Mouse (Mus musculus): ENCODE results near the gene Itga10. TPM values are rescaled to one million over a fixed set of nuclear protein-coding genes. Genes with fewer than 3 reads are reported as not detected.

Itga10 gene
- polyA plus RNA-seq, 1 experiment: 1.00 TPM

- no peaks in the 10 kb centered on the region for H3K4me1 ChIP-seq (ENCODE audit: control insufficient read depth, insufficient read depth, low read length)
- 31% methylated on average over 3 of the region's 3 CpGs for WGBS
These were observed 47.1 kb downstream of the Itga10 start for GRCm38 (mm10) chr3:96692506-96692905.

GRCm38 (mm10) chr3:96693579-96693978 lies 48.2 kb downstream of the Itga10 start:
- no peak overlapping the region for H3K4me3 ChIP-seq (replicated peaks; ENCODE audit: control insufficient read depth, low read depth, low read length)
- WGBS: 42% methylated on average over 1 of the region's 1 CpGs
- H3K4me1 ChIP-seq (ENCODE audit: control insufficient read depth, insufficient read depth, low read length): no peaks in the 10 kb centered on the region; the same call in 1 of the 2 replicates
- no peak overlapping the region for H3K27ac ChIP-seq (ENCODE audit: control insufficient read depth, insufficient read depth, low read depth, low read length, poor library complexity)
- no peak for TF ChIP-seq POLR2A (IDR thresholded peaks at IDR 0.05; ENCODE audit: borderline replicate concordance, control insufficient read depth, low read depth, low read length)
- TF ChIP-seq CTCF (IDR thresholded peaks at IDR 0.05; ENCODE audit: control insufficient read depth, insufficient read depth, low read length): no peak

More at GRCm38 (mm10) chr3:96692506-96692905, 47.1 kb downstream of the Itga10 start:
- no peak overlapping the region for H3K27ac ChIP-seq (ENCODE audit: control insufficient read depth, insufficient read depth, low read depth, low read length, poor library complexity)
- TF ChIP-seq CTCF (IDR thresholded peaks at IDR 0.05; ENCODE audit: control insufficient read depth, insufficient read depth, low read length) (no peak), POLR2A (IDR thresholded peaks at IDR 0.05; ENCODE audit: borderline replicate concordance, control insufficient read depth, low read depth, low read length) (no peak)
- H3K4me3 ChIP-seq (replicated peaks; ENCODE audit: control insufficient read depth, low read depth, low read length): no peak overlapping the region

GRCm38 (mm10) chr3:96696198-96696765 lies 50.9 kb downstream of the Itga10 start, which contains the start of gene Pias3:
Gene Pias3 (plus strand): TSS chr3:96696384.
- peak within 1 kb of the TSS; percentile 99 for H3K27ac ChIP-seq (ENCODE audit: control insufficient read depth, insufficient read depth, low read depth, low read length, poor library complexity)
- no peak for TF ChIP-seq CTCF (IDR thresholded peaks at IDR 0.05; ENCODE audit: control insufficient read depth, insufficient read depth, low read length)
- peak; percentile 64; the same call in 1 of the 2 replicates for TF ChIP-seq POLR2A (IDR thresholded peaks at IDR 0.05; ENCODE audit: borderline replicate concordance, control insufficient read depth, low read depth, low read length)
- H3K4me3 ChIP-seq (replicated peaks; ENCODE audit: control insufficient read depth, low read depth, low read length): peak within 1 kb of the TSS; percentile 90
- 1% methylated on average over 35 of the region's 35 CpGs for WGBS
- no peaks in the 10 kb centered on the region; the same call in 1 of the 2 replicates for H3K4me1 ChIP-seq (ENCODE audit: control insufficient read depth, insufficient read depth, low read length)

GRCm38 (mm10) chr3:96696766-96697732 lies 51.7 kb downstream of the Itga10 start:
- under 1% methylated on average over 83 of the region's 85 CpGs for WGBS

GRCm38 (mm10) chr3:96698993-96699690 lies 53.8 kb downstream of the Itga10 start:
- H3K27ac ChIP-seq (ENCODE audit: control insufficient read depth, insufficient read depth, low read depth, low read length, poor library complexity): no peak overlapping the region
- no peak for TF ChIP-seq CTCF (IDR thresholded peaks at IDR 0.05; ENCODE audit: control insufficient read depth, insufficient read depth, low read length)
- TF ChIP-seq POLR2A (IDR thresholded peaks at IDR 0.05; ENCODE audit: borderline replicate concordance, control insufficient read depth, low read depth, low read length): no peak
- H3K4me1 ChIP-seq (ENCODE audit: control insufficient read depth, insufficient read depth, low read length): no peaks in the 10 kb centered on the region; the same call in 1 of the 2 replicates
- H3K4me3 ChIP-seq (replicated peaks; ENCODE audit: control insufficient read depth, low read depth, low read length): no peak overlapping the region
- WGBS: 90% methylated on average over 19 of the region's 19 CpGs

More at GRCm38 (mm10) chr3:96696766-96697732, 51.7 kb downstream of the Itga10 start:
- Histone ChIP-seq H3K27ac (ENCODE audit: control insufficient read depth, insufficient read depth, low read depth, low read length, poor library complexity) (peak overlapping the region; percentile 99), H3K4me1 (ENCODE audit: control insufficient read depth, insufficient read depth, low read length) (no peaks in the 10 kb centered on the region; the same call in 1 of the 2 replicates), H3K4me3 (replicated peaks; ENCODE audit: control insufficient read depth, low read depth, low read length) (peak overlapping the region; percentile 90)
- TF ChIP-seq CTCF (IDR thresholded peaks at IDR 0.05; ENCODE audit: control insufficient read depth, insufficient read depth, low read length) (no peak), POLR2A (IDR thresholded peaks at IDR 0.05; ENCODE audit: borderline replicate concordance, control insufficient read depth, low read depth, low read length) (0 out of 2 replicates have a peak, but pooled peaks have one; percentile 24)

- WGBS: 63% methylated on average over 7 of the region's 7 CpGs
- no peak for TF ChIP-seq POLR2A (IDR thresholded peaks at IDR 0.05; ENCODE audit: borderline replicate concordance, control insufficient read depth, low read depth, low read length)
- TF ChIP-seq CTCF (IDR thresholded peaks at IDR 0.05; ENCODE audit: control insufficient read depth, insufficient read depth, low read length): no peak
- H3K4me3 ChIP-seq (replicated peaks; ENCODE audit: control insufficient read depth, low read depth, low read length): no peak overlapping the region
- H3K4me1 ChIP-seq (ENCODE audit: control insufficient read depth, insufficient read depth, low read length): no peaks in the 10 kb centered on the region; the same call in 1 of the 2 replicates
- no peak overlapping the region for H3K27ac ChIP-seq (ENCODE audit: control insufficient read depth, insufficient read depth, low read depth, low read length, poor library complexity)
These were observed 55.0 kb downstream of the Itga10 start for GRCm38 (mm10) chr3:96700376-96700775.

- no peaks in the 10 kb centered on the region; the same call in 1 of the 2 replicates for H3K4me1 ChIP-seq (ENCODE audit: control insufficient read depth, insufficient read depth, low read length)
- no peak overlapping the region for H3K4me3 ChIP-seq (replicated peaks; ENCODE audit: control insufficient read depth, low read depth, low read length)
- no peak overlapping the region for H3K27ac ChIP-seq (ENCODE audit: control insufficient read depth, insufficient read depth, low read depth, low read length, poor library complexity)
- WGBS: 94% methylated on average over 4 of the region's 4 CpGs
- TF ChIP-seq CTCF (IDR thresholded peaks at IDR 0.05; ENCODE audit: control insufficient read depth, insufficient read depth, low read length) (no peak), POLR2A (IDR thresholded peaks at IDR 0.05; ENCODE audit: borderline replicate concordance, control insufficient read depth, low read depth, low read length) (no peak)
These were observed 55.6 kb downstream of the Itga10 start for GRCm38 (mm10) chr3:96701003-96701402.

All from bone marrow, adult 2 months (tissue).